Mouse (Mus musculus): ENCODE measurements around the gene Mus81.

Mus81 gene

GRCm38 (mm10) chr19:5471846-5472245, 16.4 kb downstream of the Mus81 start:
- DNase-seq (ENCODE audit: low read depth) = no peak

- DNase-seq (ENCODE audit: low read depth) = no peak
These were observed 19.8 kb downstream of the Mus81 start, which contains the start of gene Ctsw for GRCm38 (mm10) chr19:5468374-5468773. Ctsw (minus strand) TSS chr19:5468507.

- DNase-seq (ENCODE audit: low read depth) = no peak
These were observed 21.2 kb downstream of the Mus81 start for GRCm38 (mm10) chr19:5466916-5467500.

- DNase-seq (ENCODE audit: low read depth) = no peak
These were observed 23.2 kb downstream of the Mus81 start for GRCm38 (mm10) chr19:5465037-5465436.

GRCm38 (mm10) chr19:5463791-5464562, 24.2 kb downstream of the Mus81 start:
- no peak for DNase-seq (ENCODE audit: low read depth)

GRCm38 (mm10) chr19:5463212-5463611, 25.0 kb downstream of the Mus81 start:
- DNase-seq (ENCODE audit: low read depth) = no peak

- no peak for DNase-seq (ENCODE audit: low read depth)
These were observed 26.8 kb downstream of the Mus81 start for GRCm38 (mm10) chr19:5461411-5461810.

- peak; percentile 73 for DNase-seq (ENCODE audit: low read depth)
These were observed 27.7 kb downstream of the Mus81 start, which contains the start of gene Fibp for GRCm38 (mm10) chr19:5460465-5460911. Fibp (plus strand) TSS chr19:5460615.

GRCm38 (mm10) chr19:5459896-5460295, 28.3 kb downstream of the Mus81 start:
- no peak for DNase-seq (ENCODE audit: low read depth)

GRCm38 (mm10) chr19:5459019-5459418, 29.2 kb downstream of the Mus81 start:
- no peak for DNase-seq (ENCODE audit: low read depth)

- no peak for DNase-seq (ENCODE audit: low read depth)
These were observed 30.3 kb downstream of the Mus81 start, which contains the start of gene Ccdc85b for GRCm38 (mm10) chr19:5457746-5458442. Ccdc85b (minus strand) TSS chr19:5457894.

- DNase-seq (ENCODE audit: low read depth) = peak; percentile 88
These were observed 31.1 kb downstream of the Mus81 start for GRCm38 (mm10) chr19:5456922-5457745.

- no peak for DNase-seq (ENCODE audit: low read depth)
These were observed 31.8 kb downstream of the Mus81 start for GRCm38 (mm10) chr19:5456241-5456921.

GRCm38 (mm10) chr19:5455568-5455967, 32.6 kb downstream of the Mus81 start:
- no peak for DNase-seq (ENCODE audit: low read depth)

- no peak for DNase-seq (ENCODE audit: low read depth)
These were observed 33.2 kb downstream of the Mus81 start for GRCm38 (mm10) chr19:5455037-5455436.

GRCm38 (mm10) chr19:5451766-5452165, 36.4 kb downstream of the Mus81 start:
- DNase-seq (ENCODE audit: low read depth) = no peak

- DNase-seq (ENCODE audit: low read depth) = no peak
These were observed 38.5 kb downstream of the Mus81 start for GRCm38 (mm10) chr19:5449673-5450072.

- DNase-seq (ENCODE audit: low read depth) = no peak
These were observed 39.6 kb downstream of the Mus81 start for GRCm38 (mm10) chr19:5448354-5449150.

- peak; percentile 49 for DNase-seq (ENCODE audit: low read depth)
These were observed 40.5 kb downstream of the Mus81 start, which contains the start of gene Fosl1 for GRCm38 (mm10) chr19:5447515-5448353. Fosl1 (plus strand) TSS chr19:5447547.
